Mouse (Mus musculus): ENCODE results near the gene Vmn2r107.

The Vmn2r107 gene

GRCm38 (mm10) chr17:20344942-20345341 is at the start of gene Vmn2r107:
TSS of gene Vmn2r107 (plus strand) at chr17:20345242.
- DNase-seq, result no peak

DNA sequence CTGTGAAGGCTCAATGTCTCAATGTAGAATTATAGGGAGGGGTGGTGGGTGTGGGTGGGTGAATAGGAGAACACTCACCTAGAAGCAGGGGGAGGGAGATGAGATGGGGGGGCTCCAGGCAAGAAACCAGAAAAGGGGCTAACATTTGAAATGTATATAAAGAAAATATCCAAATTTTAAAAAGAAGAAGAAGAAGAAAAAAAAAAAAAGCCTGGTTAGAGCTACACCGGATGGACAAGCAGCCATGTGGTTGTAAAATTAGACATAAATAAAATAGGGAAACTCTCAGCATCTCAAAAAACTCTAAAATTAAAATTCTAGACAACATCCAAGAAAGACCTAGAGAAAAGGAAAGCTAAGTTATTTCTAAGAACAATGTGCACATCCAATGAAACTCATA is 39.3 kb upstream of the Vmn2r107 start:
- DNase-seq, result no peak

DNA sequence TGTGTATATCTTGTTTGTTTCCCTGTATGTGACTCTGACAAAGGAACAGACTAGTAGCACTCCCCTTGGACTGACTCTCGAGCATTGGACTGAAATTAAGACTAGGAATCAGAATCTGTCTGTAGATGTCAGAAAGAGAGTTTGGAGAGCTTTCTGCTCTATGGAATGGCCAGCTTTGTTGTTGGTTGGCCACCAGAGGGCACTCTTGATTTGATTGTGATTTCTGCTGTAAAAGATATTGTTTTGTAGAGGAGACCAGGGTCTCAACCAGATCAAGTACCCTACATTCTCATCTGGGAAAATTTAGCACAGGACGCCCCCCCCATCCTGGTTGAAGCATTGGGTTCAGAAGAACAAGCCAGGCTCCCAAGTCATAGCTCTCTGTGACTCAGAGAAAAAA is 54.1 kb downstream of the Vmn2r107 start:
- no peak for DNase-seq

GRCm38 (mm10) chr17:20413846-20414245 is 68.8 kb downstream of the Vmn2r107 start, which contains the start of gene Vmn1r224:
TSS of gene Vmn1r224 (plus strand) at chr17:20414146.
- DNase-seq, result no peak
